Mouse (Mus musculus) G1E (cell line): ENCODE data around the gene Cd59b. TPM values are rescaled to one million over a fixed set of nuclear protein-coding genes. Genes with fewer than 3 reads are reported as not detected.

Experiments
- ATAC-seq: 2 replicates; pipeline ENCODE4 v1.8.0; 2016; ENCODE audit warnings: mild to moderate bottlenecking; ENCODE audit not compliant: insufficient number of reproducible peaks, poor library complexity, low FRiP score, severe bottlenecking; ENCODE audit errors: extremely low read depth
- DNase-seq: peaks from one replicate; pipeline ENCODE4 v3.0.0; 2012; ENCODE audit warnings: low spot score
- H3K27me3 ChIP-seq: 2 replicates; pipeline ENCODE4 v1.6.1; 2012; ENCODE audit warnings: mild to moderate bottlenecking, low read length, inconsistent platforms; ENCODE audit not compliant: insufficient read depth
- H3K36me3 ChIP-seq: replicated peaks from 2 replicates; pipeline ENCODE3; 2012; ENCODE audit warnings: mild to moderate bottlenecking, inconsistent platforms
- H3K4me1 ChIP-seq: 2 replicates; pipeline ENCODE4 v1.6.1; 2012; ENCODE audit warnings: low read depth, low read length, inconsistent platforms, mixed read lengths; ENCODE audit not compliant: insufficient read depth
- H3K4me3 ChIP-seq: 2 replicates; pipeline ENCODE4 v1.5.1; 2012; ENCODE audit warnings: low read depth, mild to moderate bottlenecking, inconsistent platforms, low read length, moderate library complexity, mixed read lengths
- H3K9me3 ChIP-seq: replicated peaks from 2 replicates; pipeline ENCODE4 v1.6.1; 2012; ENCODE audit warnings: inconsistent platforms
- CTCF ChIP-seq: IDR thresholded peaks from 2 replicates; pipeline ENCODE4 v1.5.1; 2012; ENCODE audit warnings: low read depth, low read length, inconsistent platforms, mixed read lengths
- GATA1 ChIP-seq: IDR thresholded peaks from 2 replicates; pipeline ENCODE4 v1.6.1; 2012; ENCODE audit warnings: borderline replicate concordance, low read length, inconsistent platforms, mixed read lengths
- GATA2 ChIP-seq: IDR thresholded peaks from 2 replicates; pipeline ENCODE4 v1.6.1; 2012; ENCODE audit warnings: low read depth, low read length, inconsistent platforms, borderline replicate concordance
- POLR2AphosphoS5 ChIP-seq: IDR thresholded peaks from 2 replicates; pipeline ENCODE4 v1.6.1; 2012; ENCODE audit warnings: low read depth, low read length, inconsistent platforms; ENCODE audit not compliant: insufficient replicate concordance
- TAL1 ChIP-seq: conservative IDR thresholded peaks from 2 replicates; pipeline ENCODE4 v1.6.1; 2012; ENCODE audit warnings: low read depth, low read length, inconsistent platforms, mixed read lengths
- polyA plus RNA-seq: library from polyadenylated mRNA; stranded (reverse); fragments of >175 nt; gene quantifications from 2 replicates; pipeline ENCODE4 v1.2.3, GENCODE M21; 2012
- total RNA-seq, 2 experiments: library from RNA; stranded (forward) in 1 of 2; stranded (reverse) in 1 of 2; fragments of 200-1000 nt in 1 of 2; fragments of >200 nt in 1 of 2; fragmentation: Nextera tagmentation in 1 of 2; gene quantifications; 2 replicates each; pipeline ENCODE4 v1.2.3; 2014 to 2017

The Cd59b gene
- total and polyA plus RNA-seq, 3 experiments: 0.87 TPM; not detected in 2

- H3K36me3 ChIP-seq: peaks cover 79% of the 10 kb centered on the region
- ATAC-seq (no peak), DNase-seq (no peak)
- peaks cover 29% of the 10 kb centered on the region for H3K4me1 ChIP-seq
- no peak overlapping the region for H3K4me3 ChIP-seq
- TF ChIP-seq CTCF (no peak), GATA1 (no peak), GATA2 (no peak), POLR2AphosphoS5 (no peak), TAL1 (no peak)
- H3K27me3 ChIP-seq: no peaks in the 10 kb centered on the region
- H3K9me3 ChIP-seq: no peaks in the 10 kb centered on the region
Observed at GRCm38 (mm10) chr2:104042766-104043165, 26.9 kb upstream of the Cd59b start.

- Histone ChIP-seq H3K9me3 (no peaks in the 10 kb centered on the region), H3K4me1 (peaks cover 29% of the 10 kb centered on the region), H3K27me3 (no peaks in the 10 kb centered on the region), H3K4me3 (no peak overlapping the region), H3K36me3 (peaks cover 78% of the 10 kb centered on the region)
- no peak for DNase-seq
- no peak for ATAC-seq
- TF ChIP-seq GATA1 (no peak), GATA2 (no peak), CTCF (no peak), TAL1 (no peak), POLR2AphosphoS5 (no peak)
Observed at GRCm38 (mm10) chr2:104043624-104044478, 25.8 kb upstream of the Cd59b start.

DNA sequence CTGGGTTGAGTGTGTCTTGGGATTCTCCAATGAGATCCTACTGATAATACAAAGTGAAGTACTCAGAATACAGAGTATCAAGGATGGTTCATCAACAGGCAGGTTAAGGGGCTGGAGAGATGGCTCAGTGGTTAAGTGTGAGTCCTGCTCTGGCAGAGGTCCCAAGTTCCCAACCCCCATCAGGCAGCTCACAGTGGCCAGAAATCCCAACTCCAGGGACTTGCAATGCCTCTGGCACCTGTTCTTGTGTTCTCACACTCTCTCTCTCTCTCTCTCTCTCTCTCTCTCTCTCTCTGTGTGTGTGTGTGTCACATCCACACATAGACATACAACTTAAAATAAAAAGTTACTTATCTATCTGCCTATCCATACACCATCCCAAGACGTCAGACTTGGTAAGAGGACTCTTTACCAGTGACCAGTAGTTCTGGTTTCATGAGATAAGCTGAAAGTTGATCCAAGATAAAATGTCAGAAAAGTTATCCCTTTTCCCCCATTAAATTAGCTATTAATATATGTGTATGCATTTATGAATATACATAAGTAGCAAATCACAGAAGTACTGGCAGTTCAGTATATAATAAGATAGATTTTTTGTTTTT, 25.1 kb upstream of the Cd59b start:
- no peak for DNase-seq
- TF ChIP-seq CTCF: no peak
- peak; percentile 39; the same call in 1 of the 2 replicates for TF ChIP-seq TAL1
- H3K4me1 ChIP-seq: peaks cover 29% of the 10 kb centered on the region
- ATAC-seq: peak; percentile 54
- H3K36me3 ChIP-seq: peaks cover 75% of the 10 kb centered on the region
- no peaks in the 10 kb centered on the region for H3K9me3 ChIP-seq
- H3K27me3 ChIP-seq: no peaks in the 10 kb centered on the region
- no peak overlapping the region; the same call in 1 of the 2 replicates for H3K4me3 ChIP-seq

GRCm38 (mm10) chr2:104058381-104058780, 11.3 kb upstream of the Cd59b start:
- peaks cover 68% of the 10 kb centered on the region for H3K36me3 ChIP-seq
- no peak overlapping the region for H3K4me3 ChIP-seq
- DNase-seq: no peak
- no peaks in the 10 kb centered on the region for H3K27me3 ChIP-seq
- ATAC-seq: no peak
- no peak for TF ChIP-seq GATA1
- TF ChIP-seq CTCF: no peak
- TF ChIP-seq TAL1: no peak
- no peak for TF ChIP-seq POLR2AphosphoS5
- TF ChIP-seq GATA2: no peak
- H3K4me1 ChIP-seq: no peaks in the 10 kb centered on the region; the same call in 1 of the 2 replicates
- H3K9me3 ChIP-seq: no peaks in the 10 kb centered on the region

DNA sequence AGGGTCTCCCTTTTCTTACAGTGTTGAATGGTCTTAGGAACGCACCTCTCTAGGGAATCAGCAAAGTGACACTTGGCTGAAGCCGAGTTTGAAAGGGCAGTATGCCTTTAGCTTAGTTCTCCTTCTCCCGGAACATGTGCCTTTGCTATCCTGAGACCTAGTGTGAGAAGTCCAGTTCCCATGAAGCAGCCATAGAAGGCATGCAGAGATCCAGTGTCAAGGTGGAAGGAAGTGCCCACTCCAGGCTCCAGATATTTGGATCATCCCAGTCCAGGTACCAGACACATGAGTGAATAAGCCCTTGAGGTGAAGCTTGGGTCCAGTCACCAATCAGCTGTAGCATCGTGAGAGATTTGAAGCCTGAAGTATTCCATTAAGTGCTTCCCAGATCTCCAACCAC, 10.7 kb upstream of the Cd59b start:
- ATAC-seq (no peak), DNase-seq (no peak)
- TF ChIP-seq CTCF (no peak), GATA1 (no peak), TAL1 (no peak), GATA2 (no peak), POLR2AphosphoS5 (no peak)
- H3K9me3 ChIP-seq: no peaks in the 10 kb centered on the region
- no peak overlapping the region for H3K4me3 ChIP-seq
- H3K27me3 ChIP-seq: no peaks in the 10 kb centered on the region
- peaks cover 63% of the 10 kb centered on the region for H3K36me3 ChIP-seq
- no peaks in the 10 kb centered on the region; the same call in 1 of the 2 replicates for H3K4me1 ChIP-seq

GRCm38 (mm10) chr2:104059786-104060185, 9.9 kb upstream of the Cd59b start:
- no peak for TF ChIP-seq CTCF
- TF ChIP-seq POLR2AphosphoS5: no peak
- TF ChIP-seq TAL1: no peak
- TF ChIP-seq GATA2: no peak
- no peak for TF ChIP-seq GATA1
- Histone ChIP-seq H3K4me3 (no peak overlapping the region), H3K36me3 (peaks cover 55% of the 10 kb centered on the region), H3K27me3 (no peaks in the 10 kb centered on the region), H3K4me1 (peaks cover 3% of the 10 kb centered on the region; the same call in 1 of the 2 replicates), H3K9me3 (no peaks in the 10 kb centered on the region)
- DNase-seq (no peak), ATAC-seq (no peak)
